Mouse (Mus musculus): ENCODE measurements around the gene Gm43191. TPM values are rescaled to one million over a fixed set of nuclear protein-coding genes. Genes with fewer than 3 reads are reported as not detected.

Gm43191 gene
- polyA plus RNA-seq (2012; rRNA removed), result not detected in 2 replicates

DNA sequence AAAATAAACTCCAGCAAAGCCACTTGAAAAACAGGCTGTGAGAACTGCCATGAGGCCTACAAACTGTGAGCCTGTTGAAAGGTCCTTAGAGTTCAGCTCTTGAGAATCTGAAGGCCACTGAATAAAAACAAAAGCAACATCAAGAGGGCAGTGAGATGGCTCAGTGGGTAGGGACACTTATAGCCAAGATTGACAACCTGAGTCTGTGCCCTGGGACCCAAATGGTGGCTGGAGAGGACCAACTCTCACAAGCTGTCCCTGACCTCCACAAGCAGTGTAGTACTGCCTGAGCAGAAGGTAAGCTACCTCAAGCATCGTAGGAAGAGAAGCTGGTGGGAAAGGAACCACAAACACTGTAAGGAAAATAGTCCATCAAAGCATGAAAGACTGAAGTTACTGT lies at the start of gene Gm43191:
Gm43191 (minus strand) TSS at position 101 of the 400 bp plus-strand sequence.
- no peak for TF ChIP-seq POLR2A (IDR thresholded peaks at IDR 0.05; ENCODE audit: low read depth, low read length)
- no peak for TF ChIP-seq CTCF (IDR thresholded peaks at IDR 0.05; ENCODE audit: extremely low read depth, insufficient read depth, insufficient read length, insufficient replicate concordance)
- H3K27ac ChIP-seq (ENCODE audit: insufficient read depth, low read length), result no peak within 1 kb of the TSS
- 94% methylated on average over 1 of the region's 1 CpGs for WGBS
- DNase-seq (ENCODE audit: low read depth in 1 of 2, low spot score in 2 of 2), result no peak
- no peaks in the 10 kb centered on the region for H3K27me3 ChIP-seq (ENCODE audit: control insufficient read depth, insufficient read depth, low read length)
- no peaks in the 10 kb centered on the region for H3K4me1 ChIP-seq (ENCODE audit: control insufficient read depth, insufficient read depth, insufficient read length)
- H3K36me3 ChIP-seq (ENCODE audit: control insufficient read depth, insufficient read depth, low read length), result peaks cover 4% of the 10 kb centered on the region; the same call in 1 of the 2 replicates
- no peak within 1 kb of the TSS; the same call in 1 of the 2 replicates for H3K4me3 ChIP-seq (ENCODE audit: extremely low read depth, insufficient read depth, insufficient read length)

DNA sequence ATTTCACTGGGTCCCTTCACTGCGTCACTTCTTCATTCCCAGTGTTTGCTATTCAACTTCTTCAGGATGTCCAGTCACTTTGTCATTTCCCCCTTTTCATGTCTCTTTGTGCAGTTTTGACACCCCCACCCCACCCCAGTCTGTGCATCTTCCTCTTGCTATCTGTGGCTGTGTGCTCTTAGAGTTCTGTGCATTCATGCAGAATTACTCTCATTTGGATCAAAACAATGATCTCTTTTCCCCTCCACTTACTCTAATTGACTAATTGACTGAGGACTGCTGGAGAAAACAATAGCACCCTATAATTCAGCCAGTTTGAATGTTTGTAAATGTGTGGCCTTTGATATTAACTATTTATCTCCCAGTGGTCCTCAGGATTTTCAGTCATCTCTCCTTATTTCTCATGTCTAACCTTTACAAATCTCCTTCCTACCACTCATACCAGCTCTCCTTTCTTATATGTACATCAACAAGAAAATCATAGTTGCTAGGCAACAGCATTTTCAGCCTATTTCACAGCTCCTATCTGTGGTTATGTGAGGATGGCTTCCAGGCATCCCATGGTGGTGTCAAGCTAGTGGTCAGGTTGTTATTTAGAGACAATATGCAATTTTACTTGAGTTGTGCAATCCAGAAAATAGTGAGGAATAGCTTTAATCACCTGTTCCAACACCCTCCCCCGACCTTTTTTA lies 48.6 kb upstream of the Gm43191 start:
- H3K36me3 ChIP-seq (ENCODE audit: control insufficient read depth, insufficient read depth, low read length), result no peaks in the 10 kb centered on the region
- no peak overlapping the region for H3K27ac ChIP-seq (ENCODE audit: insufficient read depth, low read length)
- H3K4me3 ChIP-seq (ENCODE audit: extremely low read depth, insufficient read depth, insufficient read length), result no peak overlapping the region
- TF ChIP-seq CTCF (IDR thresholded peaks at IDR 0.05; ENCODE audit: extremely low read depth, insufficient read depth, insufficient read length, insufficient replicate concordance), result no peak
- no peak for TF ChIP-seq POLR2A (IDR thresholded peaks at IDR 0.05; ENCODE audit: low read depth, low read length)
- no peaks in the 10 kb centered on the region for H3K4me1 ChIP-seq (ENCODE audit: control insufficient read depth, insufficient read depth, insufficient read length)
- no peaks in the 10 kb centered on the region for H3K27me3 ChIP-seq (ENCODE audit: control insufficient read depth, insufficient read depth, low read length)
- WGBS, result 81% methylated on average over 2 of the region's 2 CpGs
- DNase-seq (ENCODE audit: low read depth in 1 of 2, low spot score in 2 of 2), result no peak

DNA sequence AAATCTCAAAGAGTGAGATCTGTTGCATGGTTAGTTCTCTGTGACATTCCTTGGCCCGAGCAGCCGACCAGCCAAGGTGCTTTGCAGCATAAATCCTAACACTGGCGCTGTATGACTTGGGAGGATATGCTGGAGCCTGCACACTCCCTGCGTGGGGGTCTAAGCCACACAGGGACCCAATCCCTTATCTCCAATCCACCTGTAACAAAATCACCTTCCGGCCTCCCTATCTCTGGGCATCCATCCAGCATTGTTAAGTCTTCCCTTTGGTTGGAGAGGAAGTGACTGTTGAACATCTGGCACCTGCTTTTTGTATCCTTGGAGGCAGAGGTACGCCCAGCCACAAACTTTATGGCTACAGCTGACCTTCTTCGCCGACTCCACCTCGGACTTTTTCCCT lies 45.7 kb upstream of the Gm43191 start:
- Histone ChIP-seq H3K4me3 (ENCODE audit: extremely low read depth, insufficient read depth, insufficient read length) (no peak overlapping the region), H3K27ac (ENCODE audit: insufficient read depth, low read length) (no peak overlapping the region), H3K36me3 (ENCODE audit: control insufficient read depth, insufficient read depth, low read length) (no peaks in the 10 kb centered on the region), H3K4me1 (ENCODE audit: control insufficient read depth, insufficient read depth, insufficient read length) (no peaks in the 10 kb centered on the region), H3K27me3 (ENCODE audit: control insufficient read depth, insufficient read depth, low read length) (no peaks in the 10 kb centered on the region)
- DNase-seq (ENCODE audit: low read depth in 1 of 2, low spot score in 2 of 2), result no peak
- TF ChIP-seq CTCF (IDR thresholded peaks at IDR 0.05; ENCODE audit: extremely low read depth, insufficient read depth, insufficient read length, insufficient replicate concordance) (no peak), POLR2A (IDR thresholded peaks at IDR 0.05; ENCODE audit: low read depth, low read length) (no peak)
- WGBS, result 34% methylated on average over 9 of the region's 9 CpGs

DNA sequence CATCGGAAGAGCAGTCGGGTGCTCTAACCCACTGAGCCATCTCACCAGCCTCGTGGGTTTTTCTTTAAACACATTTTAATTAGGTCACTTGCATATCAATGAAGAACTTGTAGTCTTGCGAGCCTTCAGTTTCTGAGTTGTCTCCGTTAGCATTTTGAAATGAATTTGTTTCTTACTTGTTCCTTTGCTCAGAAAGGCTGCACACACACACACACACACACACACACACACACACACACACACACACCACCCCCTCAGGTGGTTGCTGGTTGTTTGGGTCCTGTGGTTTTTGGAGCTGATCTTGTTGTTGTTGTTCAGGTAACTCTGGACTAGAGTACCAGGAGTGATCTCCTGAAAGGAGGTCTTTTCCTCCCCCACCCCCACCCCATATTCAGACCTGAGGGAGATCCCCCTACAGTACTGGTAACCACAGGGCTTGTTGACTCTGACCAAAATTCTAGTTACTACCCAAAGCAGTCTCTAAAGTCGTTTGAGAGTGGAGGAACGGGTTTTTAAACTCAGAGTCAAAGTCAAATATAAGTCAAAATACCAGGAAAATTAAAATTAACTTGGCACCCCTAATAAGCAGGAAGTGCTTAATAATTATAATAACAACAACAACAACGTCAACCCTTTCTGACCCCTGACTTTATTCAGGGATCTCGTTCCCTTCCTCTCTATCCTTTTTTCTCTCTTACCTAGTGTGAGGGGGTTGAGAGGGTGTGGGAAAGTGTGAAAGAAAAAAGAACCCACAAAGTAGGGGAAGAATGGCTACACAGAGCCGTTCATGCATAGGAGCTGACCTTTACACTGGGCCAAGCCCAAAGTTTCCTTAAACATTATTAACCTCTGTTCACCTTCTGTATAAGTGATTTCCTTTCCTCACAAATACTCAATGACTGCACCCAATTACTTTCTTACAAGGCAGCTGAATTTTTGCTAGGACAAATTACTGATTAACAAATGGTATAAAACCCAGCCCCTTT lies 42.7 kb upstream of the Gm43191 start:
- no peak for TF ChIP-seq CTCF (IDR thresholded peaks at IDR 0.05; ENCODE audit: extremely low read depth, insufficient read depth, insufficient read length, insufficient replicate concordance)
- TF ChIP-seq POLR2A (IDR thresholded peaks at IDR 0.05; ENCODE audit: low read depth, low read length), result no peak
- 73% methylated on average over 10 of the region's 10 CpGs for WGBS

DNA sequence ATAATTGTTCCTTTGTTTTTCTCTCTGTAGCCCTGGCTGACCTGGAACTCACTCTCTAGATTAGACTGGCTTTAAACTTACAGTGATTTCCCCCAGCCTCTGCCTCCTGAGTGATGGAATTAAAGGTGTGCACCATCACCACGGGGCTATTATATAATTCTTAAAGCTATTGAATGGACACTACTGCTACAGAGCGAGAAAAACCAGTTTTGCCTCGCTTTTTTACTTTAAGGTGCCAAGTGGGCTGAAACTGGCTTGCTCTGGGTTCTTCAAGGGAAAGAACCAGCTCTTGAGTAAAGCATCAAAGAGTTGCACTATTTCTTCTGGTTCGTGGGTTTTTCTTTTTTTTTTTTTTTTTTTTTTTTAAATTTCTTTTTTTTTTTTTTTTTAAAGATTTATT lies 41.9 kb upstream of the Gm43191 start:
- WGBS, result 72% methylated on average over 4 of the region's 4 CpGs
- TF ChIP-seq CTCF (IDR thresholded peaks at IDR 0.05; ENCODE audit: extremely low read depth, insufficient read depth, insufficient read length, insufficient replicate concordance) (no peak), POLR2A (IDR thresholded peaks at IDR 0.05; ENCODE audit: low read depth, low read length) (no peak)
- Histone ChIP-seq H3K4me1 (ENCODE audit: control insufficient read depth, insufficient read depth, insufficient read length) (no peaks in the 10 kb centered on the region), H3K27me3 (ENCODE audit: control insufficient read depth, insufficient read depth, low read length) (no peaks in the 10 kb centered on the region), H3K36me3 (ENCODE audit: control insufficient read depth, insufficient read depth, low read length) (no peaks in the 10 kb centered on the region), H3K4me3 (ENCODE audit: extremely low read depth, insufficient read depth, insufficient read length) (no peak overlapping the region), H3K27ac (ENCODE audit: insufficient read depth, low read length) (no peak overlapping the region)
- no peak for DNase-seq (ENCODE audit: low read depth in 1 of 2, low spot score in 2 of 2)

More for the DNA sequence above, 42.7 kb upstream of the Gm43191 start:
- Histone ChIP-seq H3K4me3 (ENCODE audit: extremely low read depth, insufficient read depth, insufficient read length) (no peak overlapping the region), H3K4me1 (ENCODE audit: control insufficient read depth, insufficient read depth, insufficient read length) (no peaks in the 10 kb centered on the region), H3K27ac (ENCODE audit: insufficient read depth, low read length) (no peak overlapping the region), H3K27me3 (ENCODE audit: control insufficient read depth, insufficient read depth, low read length) (no peaks in the 10 kb centered on the region), H3K36me3 (ENCODE audit: control insufficient read depth, insufficient read depth, low read length) (no peaks in the 10 kb centered on the region)
- DNase-seq (ENCODE audit: low read depth in 1 of 2, low spot score in 2 of 2), result no peak

DNA sequence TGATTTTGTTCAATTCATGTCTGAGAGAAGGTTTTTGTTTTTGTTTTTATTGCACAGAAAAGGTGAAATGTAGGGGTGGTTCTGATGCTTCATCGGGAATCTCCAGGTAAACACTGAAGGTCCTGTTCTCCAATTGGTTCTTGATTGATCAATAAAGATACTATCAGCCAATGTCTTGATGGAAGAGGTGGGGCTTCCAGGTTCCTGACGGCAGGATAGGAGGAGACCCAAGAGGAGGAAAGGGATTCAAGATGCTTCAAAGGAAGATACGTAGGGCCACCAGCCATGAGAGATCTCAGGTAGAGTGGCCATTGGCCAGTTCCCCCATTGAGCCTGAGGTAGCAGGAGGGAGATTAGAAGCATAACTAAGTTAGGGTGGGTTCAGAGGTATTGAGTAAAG lies 37.9 kb upstream of the Gm43191 start:
- 76% methylated on average over 3 of the region's 3 CpGs for WGBS
- no peak for TF ChIP-seq POLR2A (IDR thresholded peaks at IDR 0.05; ENCODE audit: low read depth, low read length)
- TF ChIP-seq CTCF (IDR thresholded peaks at IDR 0.05; ENCODE audit: extremely low read depth, insufficient read depth, insufficient read length, insufficient replicate concordance), result no peak
- H3K4me1 ChIP-seq (ENCODE audit: control insufficient read depth, insufficient read depth, insufficient read length), result no peaks in the 10 kb centered on the region
- no peak overlapping the region for H3K4me3 ChIP-seq (ENCODE audit: extremely low read depth, insufficient read depth, insufficient read length)
- no peaks in the 10 kb centered on the region for H3K27me3 ChIP-seq (ENCODE audit: control insufficient read depth, insufficient read depth, low read length)
- DNase-seq (ENCODE audit: low read depth in 1 of 2, low spot score in 2 of 2), result no peak
- no peaks in the 10 kb centered on the region for H3K36me3 ChIP-seq (ENCODE audit: control insufficient read depth, insufficient read depth, low read length)
- H3K27ac ChIP-seq (ENCODE audit: insufficient read depth, low read length), result no peak overlapping the region
